Mouse (Mus musculus) C2C12 (cell line): ENCODE results near the gene Sorbs1. TPM values are rescaled to one million over a fixed set of nuclear protein-coding genes. Genes with fewer than 3 reads are reported as not detected.

Experiments
- H3K27me3 ChIP-seq: one replicate; pipeline ENCODE4 v1.6.1; 2011; ENCODE audit not compliant: control insufficient read depth, insufficient read depth, insufficient read length
- H3K36me3 ChIP-seq: one replicate; pipeline ENCODE4 v1.6.1; 2011; ENCODE audit not compliant: control insufficient read depth, insufficient read depth
- H3K4me3 ChIP-seq: one replicate; pipeline ENCODE4 v1.5.1; 2011; ENCODE audit warnings: mild to moderate bottlenecking, control low read depth; ENCODE audit not compliant: poor library complexity, insufficient read depth, severe bottlenecking
- H3K79me2 ChIP-seq: one replicate; pipeline ENCODE4 v1.6.1; 2011; ENCODE audit not compliant: control insufficient read depth, insufficient read depth
- H3K79me3 ChIP-seq: one replicate; pipeline ENCODE4 v1.6.1; 2011; ENCODE audit warnings: low read depth, control low read depth
- H3ac ChIP-seq: one replicate; pipeline ENCODE3; 2011; ENCODE audit warnings: low read depth; ENCODE audit not compliant: control insufficient read depth, insufficient read length
- CEBPB ChIP-seq: IDR thresholded peaks from one replicate; pipeline ENCODE4 v1.6.1; 2011; ENCODE audit warnings: low read depth, mild to moderate bottlenecking, control low read depth, moderate library complexity
- CTCF ChIP-seq: IDR thresholded peaks from one replicate; pipeline ENCODE4 v1.5.1; 2011; ENCODE audit not compliant: control insufficient read depth, insufficient read depth, insufficient read length
- FOSL1 ChIP-seq: IDR thresholded peaks from one replicate; pipeline ENCODE4 v1.8.0; 2011; ENCODE audit warnings: mild to moderate bottlenecking, low read length; ENCODE audit not compliant: poor library complexity, insufficient read depth, severe bottlenecking
- MAX ChIP-seq: IDR thresholded peaks from one replicate; pipeline ENCODE4 v1.6.1; 2011; ENCODE audit warnings: mild to moderate bottlenecking, control low read depth
- MYOD1 ChIP-seq: IDR thresholded peaks from one replicate; pipeline ENCODE4 v1.6.1; 2011; ENCODE audit warnings: low read depth; ENCODE audit not compliant: control insufficient read depth, insufficient read length
- MYOG ChIP-seq: IDR thresholded peaks from one replicate; pipeline ENCODE4 v1.6.1; 2011; ENCODE audit not compliant: control insufficient read depth, insufficient read length; ENCODE audit errors: extremely low read depth
- USF1 ChIP-seq: IDR thresholded peaks from one replicate; pipeline ENCODE4 v1.6.1; 2011; ENCODE audit warnings: low read depth, mild to moderate bottlenecking, control low read depth, moderate library complexity
- polyA plus RNA-seq: library from polyadenylated mRNA; unstranded; fragments of >200 nt; fragmentation: generic; extraction: Trizol; gene quantifications from one replicate; pipeline ENCODE4 v1.2.1, GENCODE M21; 2012; ENCODE audit warnings: missing spikeins

Sorbs1 gene
- polyA plus RNA-seq, 1 experiment = 9.0 TPM

- Histone ChIP-seq H3ac (no peak overlapping the region), H3K27me3 (no peaks in the 10 kb centered on the region), H3K79me2 (no peaks in the 10 kb centered on the region), H3K36me3 (no peaks in the 10 kb centered on the region), H3K79me3 (no peaks in the 10 kb centered on the region), H3K4me3 (no peak overlapping the region)
- no peak for TF ChIP-seq CTCF
- no peak for TF ChIP-seq MYOD1
- TF ChIP-seq MAX = no peak
- no peak for TF ChIP-seq FOSL1
- no peak for TF ChIP-seq MYOG
- no peak for TF ChIP-seq USF1
- no peak for TF ChIP-seq CEBPB
These were observed 103.5 kb downstream of the Sorbs1 start for GRCm38 (mm10) chr19:40410109-40410508.

- Histone ChIP-seq H3K79me3 (no peaks in the 10 kb centered on the region), H3K79me2 (no peaks in the 10 kb centered on the region), H3K27me3 (no peaks in the 10 kb centered on the region), H3K4me3 (no peak overlapping the region), H3K36me3 (no peaks in the 10 kb centered on the region), H3ac (no peak overlapping the region)
- TF ChIP-seq MYOD1 (no peak), CTCF (no peak), FOSL1 (no peak), USF1 (no peak), MYOG (no peak), CEBPB (no peak), MAX (no peak)
These were observed 104.0 kb downstream of the Sorbs1 start for GRCm38 (mm10) chr19:40409500-40410035.

GRCm38 (mm10) chr19:40407186-40407585 is 106.4 kb downstream of the Sorbs1 start:
- Histone ChIP-seq H3K79me2 (no peaks in the 10 kb centered on the region), H3K4me3 (no peak overlapping the region), H3K79me3 (no peaks in the 10 kb centered on the region), H3K27me3 (no peaks in the 10 kb centered on the region), H3ac (no peak overlapping the region), H3K36me3 (no peaks in the 10 kb centered on the region)
- TF ChIP-seq MAX (no peak), CTCF (no peak), USF1 (no peak), MYOD1 (no peak), CEBPB (no peak), FOSL1 (no peak), MYOG (no peak)

- no peaks in the 10 kb centered on the region for H3K79me3 ChIP-seq
- H3K36me3 ChIP-seq = no peaks in the 10 kb centered on the region
- no peaks in the 10 kb centered on the region for H3K27me3 ChIP-seq
- H3K79me2 ChIP-seq = no peaks in the 10 kb centered on the region
- no peak overlapping the region for H3K4me3 ChIP-seq
- TF ChIP-seq USF1 (no peak), MAX (no peak), CTCF (no peak), MYOG (no peak), CEBPB (no peak), MYOD1 (no peak), FOSL1 (no peak)
- no peak overlapping the region for H3ac ChIP-seq
These were observed 106.9 kb downstream of the Sorbs1 start for GRCm38 (mm10) chr19:40406661-40407060.

- Histone ChIP-seq H3K27me3 (no peaks in the 10 kb centered on the region), H3K79me2 (no peaks in the 10 kb centered on the region), H3K4me3 (no peak overlapping the region), H3K36me3 (no peaks in the 10 kb centered on the region), H3K79me3 (no peaks in the 10 kb centered on the region), H3ac (no peak overlapping the region)
- TF ChIP-seq MAX = no peak
- no peak for TF ChIP-seq MYOD1
- TF ChIP-seq USF1 = no peak
These were observed 107.8 kb downstream of the Sorbs1 start for GRCm38 (mm10) chr19:40405808-40406207.

- TF ChIP-seq USF1 = no peak
- no peak for TF ChIP-seq CEBPB
- no peak for TF ChIP-seq MYOD1
- TF ChIP-seq MYOG = no peak
- Histone ChIP-seq H3K4me3 (no peak overlapping the region), H3ac (no peak overlapping the region), H3K36me3 (no peaks in the 10 kb centered on the region), H3K79me3 (no peaks in the 10 kb centered on the region), H3K79me2 (no peaks in the 10 kb centered on the region), H3K27me3 (no peaks in the 10 kb centered on the region)
These were observed 109.0 kb downstream of the Sorbs1 start for GRCm38 (mm10) chr19:40404582-40404981.
